Mouse (Mus musculus): ENCODE data around the gene 1600015I10Rik.
"Not testable (repeated sequence)": the region's sequence is repeated elsewhere in the genome, so short reads cannot be mapped to it uniquely, and the experiment has no call there.

The 1600015I10Rik gene

GRCm38 (mm10) chr6:48929595-48929994 is at the start of gene 1600015I10Rik:
Gene 1600015I10Rik (plus strand): TSS chr6:48929895.
- DNase-seq: no peak

- no peak for DNase-seq
These were observed 35.5 kb upstream of the 1600015I10Rik start for GRCm38 (mm10) chr6:48894203-48894602.

GRCm38 (mm10) chr6:48894938-48895818 is 34.5 kb upstream of the 1600015I10Rik start:
- DNase-seq: no peak

GRCm38 (mm10) chr6:48895941-48896340 is 33.8 kb upstream of the 1600015I10Rik start:
- DNase-seq: no peak

- DNase-seq: no peak
These were observed 32.7 kb upstream of the 1600015I10Rik start for GRCm38 (mm10) chr6:48896956-48897355.

GRCm38 (mm10) chr6:48901316-48901715 is 28.4 kb upstream of the 1600015I10Rik start:
- DNase-seq: not testable (repeated sequence)

GRCm38 (mm10) chr6:48902511-48903406 is 26.9 kb upstream of the 1600015I10Rik start:
- no peak for DNase-seq

GRCm38 (mm10) chr6:48903437-48903836 is 26.3 kb upstream of the 1600015I10Rik start:
- DNase-seq: no peak

GRCm38 (mm10) chr6:48905606-48906005 is 24.1 kb upstream of the 1600015I10Rik start:
- no peak for DNase-seq

GRCm38 (mm10) chr6:48906371-48906770 is 23.3 kb upstream of the 1600015I10Rik start:
- no peak for DNase-seq

GRCm38 (mm10) chr6:48909229-48909628 is 20.5 kb upstream of the 1600015I10Rik start:
- no peak for DNase-seq

GRCm38 (mm10) chr6:48912033-48912432 is 17.7 kb upstream of the 1600015I10Rik start:
- no peak for DNase-seq

GRCm38 (mm10) chr6:48913587-48913986 is 16.1 kb upstream of the 1600015I10Rik start:
- no peak for DNase-seq

- no peak for DNase-seq
These were observed 19.9 kb downstream of the 1600015I10Rik start for GRCm38 (mm10) chr6:48949596-48949995.

- no peak for DNase-seq
These were observed 21.0 kb downstream of the 1600015I10Rik start for GRCm38 (mm10) chr6:48950676-48951075.

- no peak for DNase-seq
These were observed 21.9 kb downstream of the 1600015I10Rik start for GRCm38 (mm10) chr6:48951630-48952029.

- no peak for DNase-seq
These were observed 23.5 kb downstream of the 1600015I10Rik start for GRCm38 (mm10) chr6:48953220-48953619.

GRCm38 (mm10) chr6:48954211-48954610 is 24.5 kb downstream of the 1600015I10Rik start:
- DNase-seq: no peak

- no peak for DNase-seq
These were observed 25.3 kb downstream of the 1600015I10Rik start for GRCm38 (mm10) chr6:48954946-48955345.

GRCm38 (mm10) chr6:48956785-48957184 is 27.1 kb downstream of the 1600015I10Rik start:
- DNase-seq: no peak

- no peak for DNase-seq
These were observed 28.4 kb downstream of the 1600015I10Rik start for GRCm38 (mm10) chr6:48958053-48958452.

GRCm38 (mm10) chr6:48959151-48959550 is 29.5 kb downstream of the 1600015I10Rik start:
- not testable (repeated sequence) for DNase-seq

- DNase-seq: not testable (repeated sequence)
These were observed 37.0 kb downstream of the 1600015I10Rik start for GRCm38 (mm10) chr6:48966696-48967095.
